Mouse (Mus musculus): ENCODE data around the gene Inpp5a. TPM values are rescaled to one million over a fixed set of nuclear protein-coding genes. Genes with fewer than 3 reads are reported as not detected.

The Inpp5a gene
- polyA plus RNA-seq, 1 experiment from 2014 or later, result 34.1 TPM

DNA sequence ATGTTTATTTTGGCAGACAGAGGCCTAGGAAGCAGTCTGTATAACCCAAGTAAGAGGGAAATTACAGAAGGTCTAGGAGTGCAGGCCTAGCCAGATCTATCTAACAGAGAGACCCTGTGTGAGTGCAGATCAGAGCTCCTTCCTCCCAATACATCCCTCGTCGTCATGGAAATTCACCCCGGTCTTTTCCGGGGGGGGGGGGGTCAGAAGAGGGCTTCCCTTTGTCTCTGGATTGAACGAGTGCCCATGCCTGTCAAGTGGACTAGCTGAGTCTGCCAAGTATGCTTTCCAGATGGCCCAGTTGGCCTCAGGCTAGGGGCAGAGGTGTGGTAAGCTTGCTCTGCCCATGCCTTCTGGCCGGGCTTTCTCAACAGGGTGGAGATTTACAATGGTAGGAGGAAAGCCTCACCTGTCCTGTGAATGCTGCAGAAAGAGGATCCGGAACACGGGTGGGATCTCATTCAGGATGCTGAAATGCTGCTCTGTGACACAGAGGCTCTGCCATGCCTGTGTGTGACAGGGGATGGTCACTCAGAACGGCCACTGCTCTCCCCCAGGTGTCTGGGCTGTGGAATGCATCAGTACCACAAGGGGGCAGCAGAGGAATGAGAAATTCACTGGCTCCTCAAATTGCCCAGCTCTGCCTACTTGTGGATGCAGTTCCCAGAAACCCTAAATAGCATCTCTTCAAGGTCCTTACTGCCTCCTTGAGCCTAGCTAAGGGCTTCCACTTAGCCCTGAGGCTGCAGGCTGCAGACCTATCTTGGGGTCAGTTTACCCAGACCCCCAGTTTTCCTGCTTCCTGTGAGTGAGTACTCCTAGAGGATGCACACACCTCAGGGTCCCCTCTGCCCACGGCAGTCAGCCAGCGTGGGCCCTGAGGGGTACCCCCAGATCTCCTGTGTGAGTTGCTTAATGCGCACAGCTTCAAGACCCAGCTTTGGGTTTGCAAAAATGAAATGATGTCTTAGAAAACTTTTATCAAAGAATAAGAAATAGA, 227.2 kb downstream of the Inpp5a start:
- WGBS, result 47% methylated on average over 12 of the region's 12 CpGs
- H3K36me3 ChIP-seq, result no peaks in the 10 kb centered on the region
- no peak overlapping the region for H3K9ac ChIP-seq
- no peaks in the 10 kb centered on the region for H3K4me1 ChIP-seq
- no peak overlapping the region for H3K4me3 ChIP-seq
- no peak overlapping the region for H3K27ac ChIP-seq
- no peaks in the 10 kb centered on the region for H3K9me3 ChIP-seq
- ATAC-seq (ENCODE audit: insufficient number of reproducible peaks, insufficient read depth, low FRiP score, low TSS enrichment), result no peak
- H3K4me2 ChIP-seq (replicated peaks), result no peak overlapping the region
- no peaks in the 10 kb centered on the region for H3K27me3 ChIP-seq

DNA sequence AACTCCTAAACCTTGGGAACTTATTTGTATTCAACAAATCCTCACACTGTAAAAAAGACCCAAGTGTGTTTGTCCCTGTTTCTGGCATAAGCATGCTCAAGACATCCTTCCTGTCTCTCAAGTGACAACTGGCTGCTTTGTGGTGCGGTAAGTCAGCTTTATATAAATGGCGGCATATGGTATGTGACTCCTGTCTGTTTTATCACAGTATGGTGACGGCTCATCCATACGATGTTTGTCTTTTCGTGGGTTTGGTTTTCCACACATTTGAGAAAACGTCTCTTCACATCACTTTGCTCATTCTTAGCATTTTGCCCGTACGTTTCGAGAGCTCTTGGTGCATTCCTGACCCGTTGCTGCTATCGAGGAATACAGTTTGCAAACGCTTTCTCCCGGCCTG, 233.7 kb downstream of the Inpp5a start:
- no peak overlapping the region for H3K27ac ChIP-seq
- H3K4me1 ChIP-seq, result no peaks in the 10 kb centered on the region
- no peaks in the 10 kb centered on the region for H3K9me3 ChIP-seq
- WGBS, result 85% methylated on average over 13 of the region's 13 CpGs
- H3K9ac ChIP-seq, result no peak overlapping the region
- H3K4me3 ChIP-seq, result no peak overlapping the region
- no peak overlapping the region for H3K4me2 ChIP-seq (replicated peaks)
- H3K27me3 ChIP-seq, result no peaks in the 10 kb centered on the region
- no peak for ATAC-seq (ENCODE audit: insufficient number of reproducible peaks, insufficient read depth, low FRiP score, low TSS enrichment)
- no peaks in the 10 kb centered on the region for H3K36me3 ChIP-seq

GRCm38 (mm10) chr7:139625156-139625555, 236.2 kb downstream of the Inpp5a start:
- H3K27ac ChIP-seq, result no peak overlapping the region
- H3K4me3 ChIP-seq, result no peak overlapping the region
- WGBS, result 86% methylated on average over 9 of the region's 9 CpGs
- H3K9ac ChIP-seq, result no peak overlapping the region
- H3K4me2 ChIP-seq (replicated peaks), result no peak overlapping the region
- H3K9me3 ChIP-seq, result no peaks in the 10 kb centered on the region
- H3K27me3 ChIP-seq, result no peaks in the 10 kb centered on the region
- no peaks in the 10 kb centered on the region for H3K36me3 ChIP-seq
- H3K4me1 ChIP-seq, result no peaks in the 10 kb centered on the region
- no peak for ATAC-seq (ENCODE audit: insufficient number of reproducible peaks, insufficient read depth, low FRiP score, low TSS enrichment)

Other genes with a start within 250 kb of the Inpp5a start
- gene Lrrc27, start 176.1 kb upstream of the Inpp5a start, polyA plus RNA-seq (2016; fragmentation: Nextera tagmentation; extraction: Ambion mirVana), result 2.6 and 2.7 TPM in 2 replicates
- gene Stk32c, start 175.8 kb upstream of the Inpp5a start, polyA plus RNA-seq (2016; fragmentation: Nextera tagmentation; extraction: Ambion mirVana), result 0.26 and 0.31 TPM in 2 replicates
- gene Pwwp2b, start 140.6 kb upstream of the Inpp5a start, polyA plus RNA-seq (2016; fragmentation: Nextera tagmentation; extraction: Ambion mirVana), result 10.1 and 10.8 TPM in 2 replicates
- gene Nkx6-2, start 193.7 kb downstream of the Inpp5a start, polyA plus RNA-seq (2016; fragmentation: Nextera tagmentation; extraction: Ambion mirVana), result 0.77 and 1.5 TPM in 2 replicates

Measured in embryonic facial prominence, embryonic 12.5 days (tissue).